Mouse (Mus musculus) bone marrow, adult 2 months (tissue): ENCODE measurements around the gene Lsm3. TPM values are rescaled to one million over a fixed set of nuclear protein-coding genes. Genes with fewer than 3 reads are reported as not detected.

Source experiments
- H3K27ac ChIP-seq: fragments of 200-500 bp; 2 replicates; pipeline ENCODE4 v1.5.1; 2012; ENCODE audit warnings: low read depth, mild to moderate bottlenecking, control low read depth, inconsistent platforms, low read length; ENCODE audit not compliant: control insufficient read depth, poor library complexity, insufficient read depth
- H3K4me1 ChIP-seq: fragments of 200-500 bp; 2 replicates; pipeline ENCODE4 v1.6.1; 2011; ENCODE audit warnings: low read length; ENCODE audit not compliant: control insufficient read depth, insufficient read depth
- H3K4me3 ChIP-seq: fragments of 200-500 bp; replicated peaks from 2 replicates; pipeline ENCODE3; 2011; ENCODE audit warnings: mild to moderate bottlenecking, low read depth, low read length, control low read depth; ENCODE audit not compliant: control insufficient read depth
- CTCF ChIP-seq: fragments of 200-500 bp; IDR thresholded peaks from 2 replicates; pipeline ENCODE4 v1.5.1; 2011; ENCODE audit warnings: low read length, control low read depth; ENCODE audit not compliant: control insufficient read depth, insufficient read depth
- POLR2A ChIP-seq: fragments of 200-500 bp; IDR thresholded peaks from 2 replicates; pipeline ENCODE4 v1.6.1; 2011; ENCODE audit warnings: low read depth, mild to moderate bottlenecking, control low read depth, low read length, borderline replicate concordance; ENCODE audit not compliant: control insufficient read depth
- WGBS: fragments of 180-500 bp; shearing (Covaris S2); methylation state at CpG from one replicate; pipeline ENCODE4 v1.1.7; 2018; 5-methylcytosine and 5-hydroxymethylcytosine counted together
- polyA plus RNA-seq: library from polyadenylated mRNA; stranded (reverse); fragments of >200 nt; gene quantifications from 2 replicates; pipeline ENCODE4 v1.2.4, GENCODE M21; 2011; ENCODE audit warnings: low replicate concordance; ENCODE audit not compliant: missing spikeins, insufficient read depth, insufficient read length

The Lsm3 gene
- polyA plus RNA-seq, 1 experiment, result 140 TPM

DNA sequence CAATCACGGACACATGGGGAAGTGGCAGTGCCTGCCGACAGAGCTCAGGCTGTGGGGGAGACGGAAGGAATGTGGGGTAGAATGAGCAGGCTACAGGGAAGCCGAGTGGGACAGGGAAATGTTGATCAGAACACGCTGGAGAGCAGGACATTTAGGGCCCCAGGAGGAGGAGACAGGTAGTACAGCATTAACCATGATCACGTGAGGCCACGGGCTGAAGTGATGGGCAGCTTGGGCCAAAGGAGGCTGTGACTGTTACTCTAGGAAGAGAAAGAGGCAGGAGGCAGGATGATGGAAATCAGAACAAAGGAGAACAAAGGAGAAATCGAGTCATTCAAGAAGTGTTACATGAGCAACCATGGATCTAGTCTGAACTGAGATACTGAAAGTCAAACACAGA lies 21.2 kb upstream of the Lsm3 start:
- no peak overlapping the region; the same call in 1 of the 2 replicates for H3K27ac ChIP-seq
- H3K4me1 ChIP-seq, result peaks cover 5% of the 10 kb centered on the region; the same call in 1 of the 2 replicates
- WGBS, result 61% methylated on average over 8 of the region's 8 CpGs
- no peak for TF ChIP-seq POLR2A
- H3K4me3 ChIP-seq, result no peak overlapping the region

DNA sequence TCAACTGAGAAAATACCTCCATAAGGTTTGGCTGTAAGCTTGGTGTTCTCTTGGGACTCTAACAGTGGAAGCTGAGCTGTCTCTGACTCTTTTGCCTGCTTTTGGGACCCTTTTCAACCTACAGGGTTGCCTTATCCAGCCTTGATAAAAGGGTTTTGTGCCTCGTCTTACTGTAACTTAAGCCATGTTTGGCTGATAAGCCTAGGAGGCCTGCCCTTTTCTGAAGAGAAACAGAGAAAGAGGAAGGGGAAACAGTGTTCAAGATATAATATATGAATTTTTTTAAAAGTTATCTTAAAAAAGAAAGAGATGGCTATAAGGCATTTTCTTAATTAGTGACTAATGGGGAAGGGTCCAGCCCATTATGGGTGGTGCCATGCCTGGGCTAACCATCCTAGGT lies 12.4 kb upstream of the Lsm3 start:
- no peak overlapping the region for H3K4me3 ChIP-seq
- H3K27ac ChIP-seq, result no peak overlapping the region
- WGBS, result 82% methylated on average over 1 of the region's 1 CpGs
- H3K4me1 ChIP-seq, result peaks cover 11% of the 10 kb centered on the region
- TF ChIP-seq POLR2A (no peak), CTCF (no peak)

DNA sequence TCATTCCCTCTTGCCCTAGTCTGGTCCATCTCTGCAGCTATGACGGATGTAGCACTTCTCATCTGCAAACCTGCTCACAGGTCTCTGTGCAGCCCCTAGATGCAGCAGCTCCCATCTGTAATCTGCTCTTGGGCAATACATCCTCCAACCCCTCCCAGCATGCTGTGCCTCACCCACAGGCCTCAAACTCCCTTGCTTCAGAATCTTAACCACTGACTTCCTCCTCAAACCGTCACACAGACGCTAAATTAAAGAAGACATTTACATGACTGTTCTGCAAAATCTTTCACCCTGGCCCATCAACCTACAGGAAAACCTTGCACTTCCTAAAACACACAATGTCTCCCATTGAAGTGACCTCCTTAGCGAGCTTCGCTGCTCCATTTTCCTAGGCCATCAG lies 9.7 kb upstream of the Lsm3 start:
- TF ChIP-seq POLR2A, result no peak
- TF ChIP-seq CTCF, result no peak
- peaks cover 11% of the 10 kb centered on the region for H3K4me1 ChIP-seq
- WGBS, result 12% methylated on average over 5 of the region's 5 CpGs
- peak overlapping the region; percentile 97 for H3K27ac ChIP-seq
- no peak overlapping the region for H3K4me3 ChIP-seq

DNA sequence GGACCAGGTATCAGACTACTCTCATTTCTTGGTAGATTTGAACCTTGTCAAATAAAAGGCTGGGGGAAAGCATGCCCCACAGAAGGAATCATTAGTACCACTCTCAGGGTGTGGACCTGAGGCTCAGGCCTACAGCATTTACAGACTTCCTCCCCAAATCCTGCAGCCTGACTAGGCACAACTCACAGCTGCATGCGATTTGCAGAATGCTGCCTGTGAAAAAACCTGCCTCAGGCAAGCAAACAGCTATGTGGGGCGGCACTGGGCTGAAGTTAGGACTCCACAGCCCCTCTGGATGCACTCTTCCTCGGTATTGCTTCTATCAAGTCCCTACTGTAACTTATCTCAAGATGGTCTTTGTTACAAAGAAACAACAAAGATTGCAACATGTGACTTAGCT lies 7.7 kb upstream of the Lsm3 start:
- H3K4me1 ChIP-seq, result peaks cover 11% of the 10 kb centered on the region
- no peak overlapping the region for H3K4me3 ChIP-seq
- H3K27ac ChIP-seq, result peak overlapping the region; percentile 21
- 46% methylated on average over 3 of the region's 3 CpGs for WGBS
- TF ChIP-seq CTCF (no peak), POLR2A (no peak)

DNA sequence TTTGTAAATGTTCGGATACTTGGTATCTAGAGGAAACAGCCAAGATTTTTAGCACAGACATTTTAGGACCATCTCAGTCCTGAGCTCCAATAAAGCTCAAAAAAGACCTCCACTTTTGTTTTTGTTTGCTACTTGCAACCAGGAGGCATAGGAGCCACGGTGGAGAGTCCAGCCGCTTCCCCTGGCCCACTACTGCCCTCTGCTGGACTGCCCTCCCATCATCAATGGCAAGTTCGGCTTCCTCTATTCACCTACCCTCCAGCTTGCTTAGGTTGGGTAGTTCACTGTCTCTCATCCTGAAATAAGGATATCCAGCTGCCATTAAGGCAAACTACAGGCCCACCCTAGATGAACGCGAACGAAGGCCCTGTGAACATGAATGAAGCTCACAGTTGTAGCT lies 6.4 kb upstream of the Lsm3 start:
- no peak overlapping the region for H3K4me3 ChIP-seq
- H3K4me1 ChIP-seq, result peaks cover 11% of the 10 kb centered on the region
- H3K27ac ChIP-seq, result no peak overlapping the region
- TF ChIP-seq CTCF, result peak; percentile 97
- no peak for TF ChIP-seq POLR2A
- 29% methylated on average over 7 of the region's 7 CpGs for WGBS

DNA sequence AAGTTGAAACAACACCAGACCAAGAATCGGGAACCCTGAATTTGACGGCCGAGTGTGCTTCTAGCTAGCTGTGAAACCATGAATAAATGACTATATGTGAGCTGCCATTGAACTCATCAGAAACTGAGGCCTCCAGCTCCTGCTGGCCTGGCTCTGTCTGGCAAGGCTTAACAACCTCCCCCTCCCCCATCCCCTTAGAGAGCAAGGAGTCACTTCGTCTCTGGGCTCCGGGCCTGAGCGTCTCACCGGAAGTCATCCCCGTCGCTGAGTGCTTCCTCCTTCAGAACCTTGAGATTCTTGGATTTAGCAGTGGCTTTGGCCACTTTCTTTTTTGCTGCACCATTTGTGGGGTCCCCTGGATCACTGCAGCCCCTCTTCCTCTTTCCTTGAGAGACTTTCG lies 5.5 kb upstream of the Lsm3 start:
- H3K4me1 ChIP-seq, result peaks cover 8% of the 10 kb centered on the region
- WGBS, result 62% methylated on average over 10 of the region's 10 CpGs
- no peak overlapping the region for H3K27ac ChIP-seq
- TF ChIP-seq POLR2A (no peak), CTCF (no peak)
- H3K4me3 ChIP-seq, result no peak overlapping the region

DNA sequence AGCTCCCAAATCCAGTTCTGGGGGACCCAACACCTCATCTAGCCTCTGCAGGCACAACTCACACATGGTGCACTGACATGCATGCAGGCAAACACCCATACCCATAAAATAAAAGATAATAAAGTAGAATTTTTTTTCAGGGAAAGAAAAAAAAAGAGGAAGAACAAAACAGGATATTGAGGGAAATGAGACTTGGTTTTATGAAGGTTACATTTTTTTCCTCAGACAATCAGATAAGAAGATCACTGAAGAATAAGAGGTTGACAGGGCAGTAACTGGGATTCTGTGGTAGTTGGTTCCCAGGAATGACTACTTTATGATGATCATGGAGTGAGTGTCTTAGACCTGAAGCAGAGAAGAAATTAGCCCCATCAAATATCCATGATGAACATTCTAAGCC lies 1.6 kb upstream of the Lsm3 start:
- TF ChIP-seq POLR2A (no peak), CTCF (no peak)
- H3K4me3 ChIP-seq, result no peak overlapping the region

DNA sequence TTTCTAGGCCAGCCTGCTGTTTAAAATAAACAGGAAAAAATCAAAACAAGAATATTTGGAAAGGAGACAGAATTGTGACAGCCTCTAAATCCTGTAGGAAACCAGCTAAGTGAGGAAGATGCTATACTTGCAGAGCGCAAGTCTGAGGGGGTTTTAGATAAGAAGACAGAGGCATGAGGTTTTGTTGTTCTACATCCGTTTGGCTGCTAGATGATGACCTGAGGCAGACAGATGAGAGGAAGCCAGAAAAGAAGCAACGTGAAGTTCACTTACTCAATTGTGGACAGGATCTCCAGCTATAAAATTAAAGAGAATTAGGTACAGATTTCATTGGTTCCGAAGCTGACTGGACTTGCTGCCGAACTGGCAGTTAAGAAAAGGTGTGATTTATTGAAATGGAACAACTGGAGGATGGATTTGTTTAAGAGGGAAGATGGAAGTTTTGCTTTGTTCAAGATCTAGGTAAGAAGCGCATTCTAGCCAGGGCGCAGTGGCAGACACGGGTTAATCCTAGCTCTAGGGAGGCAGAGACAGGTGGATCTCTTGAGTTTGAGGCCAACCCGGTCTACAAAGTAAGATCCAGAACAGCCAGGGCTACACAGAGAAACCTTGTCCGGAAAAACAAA lies 878 bp upstream of the Lsm3 start:
- WGBS, result 5% methylated on average over 10 of the region's 10 CpGs
- Histone ChIP-seq H3K4me3 (peak overlapping the region; percentile 85), H3K27ac (peak overlapping the region; percentile 84; the same call in 1 of the 2 replicates), H3K4me1 (peaks cover 3% of the 10 kb centered on the region; the same call in 1 of the 2 replicates)
- no peak for TF ChIP-seq CTCF
- TF ChIP-seq POLR2A, result no peak

More for the DNA sequence above, 1.6 kb upstream of the Lsm3 start:
- Histone ChIP-seq H3K27ac (no peak overlapping the region), H3K4me1 (peaks cover 3% of the 10 kb centered on the region; the same call in 1 of the 2 replicates)

DNA sequence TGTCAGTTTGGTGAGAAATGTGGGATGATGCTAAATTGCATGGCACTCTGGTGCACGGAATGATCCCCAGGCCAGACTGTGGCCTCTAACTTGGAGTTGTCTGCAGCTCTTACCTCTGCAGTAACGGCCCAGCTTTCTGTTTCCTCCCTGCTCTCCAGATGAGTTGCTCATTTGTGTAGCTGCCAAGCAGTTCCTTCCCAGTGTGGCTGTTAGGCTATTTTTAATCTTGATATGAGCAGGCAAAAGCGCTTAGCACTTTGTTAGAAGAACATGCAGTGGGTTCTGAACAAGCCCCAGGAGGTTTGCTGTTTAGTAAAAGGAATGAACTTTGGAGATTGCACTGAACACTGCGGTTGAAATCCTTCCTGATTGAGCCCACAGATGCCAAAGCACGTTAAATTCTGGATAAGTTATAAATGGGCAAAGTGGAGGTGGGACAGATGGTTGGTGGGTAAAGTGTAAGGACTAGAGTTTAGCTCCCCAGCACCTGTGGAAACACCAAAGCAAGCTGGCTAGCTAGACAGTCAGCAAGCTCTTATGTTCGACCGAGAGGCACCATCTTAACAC lies 2.8 kb downstream of the Lsm3 start:
- WGBS, result 21% methylated on average over 7 of the region's 7 CpGs
- TF ChIP-seq CTCF (no peak), POLR2A (no peak)
- H3K4me1 ChIP-seq, result peaks cover 3% of the 10 kb centered on the region; the same call in 1 of the 2 replicates
- no peak overlapping the region for H3K4me3 ChIP-seq
- H3K27ac ChIP-seq, result no peak overlapping the region
